Mouse (Mus musculus) G1E (cell line): Measurements from ENCODE around the gene Pik3r6.

Experiments used
- CTCF ChIP-seq: IDR thresholded peaks from 2 replicates; pipeline ENCODE4 v1.5.1; 2012; ENCODE audit warnings: low read depth, low read length, inconsistent platforms, mixed read lengths
- GATA1 ChIP-seq: IDR thresholded peaks from 2 replicates; pipeline ENCODE4 v1.6.1; 2012; ENCODE audit warnings: borderline replicate concordance, low read length, inconsistent platforms, mixed read lengths
- GATA2 ChIP-seq: IDR thresholded peaks from 2 replicates; pipeline ENCODE4 v1.6.1; 2012; ENCODE audit warnings: low read depth, low read length, inconsistent platforms, borderline replicate concordance
- TAL1 ChIP-seq: conservative IDR thresholded peaks from 2 replicates; pipeline ENCODE4 v1.6.1; 2012; ENCODE audit warnings: low read depth, low read length, inconsistent platforms, mixed read lengths

GRCm38 (mm10) chr11:68553981-68554471 is 51.2 kb downstream of the Pik3r6 start:
- TF ChIP-seq CTCF (no peak), GATA1 (no peak), GATA2 (no peak), TAL1 (no peak)
